Mouse (Mus musculus) midbrain, embryonic 16.5 days (tissue): ENCODE measurements around the gene Art2b. TPM values are rescaled to one million over a fixed set of nuclear protein-coding genes. Genes with fewer than 3 reads are reported as not detected.

Experiments
- ATAC-seq: fragments of 200-750 bp; cut with Nextera tagmentation; 2 replicates; pipeline ENCODE4 v1.8.0; 2017; ENCODE audit warnings: moderate TSS enrichment
- H3K27ac ChIP-seq: fragments of 300-500 bp; sonication (generic); 2 replicates; pipeline ENCODE4 v1.5.1; 2014; ENCODE audit warnings: mild to moderate bottlenecking, low read length, mixed read lengths
- H3K27me3 ChIP-seq: fragments of 300-500 bp; sonication (generic); 2 replicates; pipeline ENCODE4 v1.6.1; 2014; ENCODE audit warnings: low read depth, low read length, mixed read lengths; ENCODE audit not compliant: control insufficient read depth, insufficient read depth
- H3K36me3 ChIP-seq: fragments of 300-500 bp; sonication (generic); 2 replicates; pipeline ENCODE4 v1.6.1; 2014; ENCODE audit warnings: mild to moderate bottlenecking, low read length, moderate library complexity, mixed read lengths; ENCODE audit not compliant: control insufficient read depth, insufficient read depth
- H3K4me1 ChIP-seq: fragments of 300-500 bp; sonication (generic); 2 replicates; pipeline ENCODE4 v1.6.1; 2014; ENCODE audit warnings: mild to moderate bottlenecking, low read length, mixed read lengths; ENCODE audit not compliant: control insufficient read depth, insufficient read depth
- H3K4me2 ChIP-seq: fragments of 300-500 bp; sonication (generic); 2 replicates; pipeline ENCODE4 v1.6.1; 2014; ENCODE audit warnings: mild to moderate bottlenecking, low read length, mixed read lengths
- H3K4me3 ChIP-seq: fragments of 300-500 bp; sonication (generic); 2 replicates; pipeline ENCODE4 v1.5.1; 2014; ENCODE audit warnings: low read depth, mild to moderate bottlenecking, low read length, moderate library complexity, mixed read lengths
- H3K9ac ChIP-seq: fragments of 300-500 bp; sonication (generic); 2 replicates; pipeline ENCODE4 v1.6.1; 2014; ENCODE audit warnings: low read depth, low read length, mixed read lengths
- H3K9me3 ChIP-seq: fragments of 300-500 bp; sonication (generic); replicated peaks from 2 replicates; pipeline ENCODE4 v1.6.1; 2014; ENCODE audit warnings: mild to moderate bottlenecking, low read length, mixed read lengths; ENCODE audit not compliant: control insufficient read depth, poor library complexity, severe bottlenecking
- WGBS: fragments of 180-500 bp; shearing (Covaris S2); extraction: QIAGEN DNeasy Blood & Tissue Kit; methylation state at CpG from one replicate; pipeline ENCODE4 v1.1.7; 2014; 5-methylcytosine and 5-hydroxymethylcytosine counted together
- polyA plus RNA-seq: library from polyadenylated mRNA; unstranded; fragments of >200 nt; fragmentation: Nextera tagmentation; extraction: Ambion mirVana; gene quantifications from 2 replicates; pipeline ENCODE4 v1.2.1, GENCODE M21; 2015

The Art2b gene
- polyA plus RNA-seq, 1 experiment from 2014 or later: not detected

DNA sequence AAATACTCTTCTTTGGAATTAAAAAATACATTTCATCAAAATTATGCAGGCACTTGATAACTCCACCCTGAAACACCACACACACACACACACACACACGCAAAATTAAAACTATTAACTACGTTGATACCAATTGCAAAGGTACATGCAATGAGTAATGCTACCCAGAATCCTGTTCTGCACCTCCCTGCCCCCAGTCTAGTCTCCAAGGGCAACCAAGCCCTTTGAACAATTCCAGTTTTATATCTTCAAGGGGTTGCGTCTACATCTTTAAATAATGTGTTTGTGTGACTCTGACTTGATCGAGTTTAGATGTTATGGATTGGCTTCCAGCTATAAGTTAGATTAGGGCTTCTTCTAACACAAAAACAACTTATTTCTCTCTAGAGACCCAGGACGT, 49.9 kb downstream of the Art2b start:
- no peak overlapping the region for H3K27ac ChIP-seq
- H3K36me3 ChIP-seq: no peaks in the 10 kb centered on the region
- H3K27me3 ChIP-seq: no peaks in the 10 kb centered on the region
- H3K4me3 ChIP-seq: no peak overlapping the region
- H3K9ac ChIP-seq: no peak overlapping the region
- H3K4me2 ChIP-seq: no peak overlapping the region
- peaks cover 7% of the 10 kb centered on the region; the same call in 1 of the 2 replicates for H3K4me1 ChIP-seq
- WGBS: 67% methylated on average over 5 of the region's 5 CpGs
- no peaks in the 10 kb centered on the region for H3K9me3 ChIP-seq
- no peak for ATAC-seq

DNA sequence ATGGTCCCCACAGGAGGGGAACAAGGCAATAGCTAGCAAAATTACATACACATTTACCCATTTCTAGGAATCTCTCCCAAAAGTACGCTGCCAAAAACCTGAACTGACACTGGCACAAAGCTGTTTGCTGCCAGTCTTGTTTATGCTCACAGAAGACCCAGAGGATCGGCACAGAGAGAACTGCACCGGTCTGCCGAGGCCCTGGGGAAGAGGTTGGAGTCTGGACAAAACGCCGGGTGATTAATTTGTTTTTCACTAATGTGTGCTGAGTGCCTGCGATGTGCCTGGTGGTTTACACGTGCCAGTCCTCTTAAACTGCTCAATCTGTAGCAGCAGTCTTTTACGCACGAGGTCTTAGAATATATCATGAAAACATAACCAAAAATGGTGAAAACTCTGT, 50.3 kb downstream of the Art2b start:
- H3K4me1 ChIP-seq: peaks cover 7% of the 10 kb centered on the region; the same call in 1 of the 2 replicates
- H3K9ac ChIP-seq: no peak overlapping the region
- ATAC-seq: no peak
- no peaks in the 10 kb centered on the region for H3K36me3 ChIP-seq
- H3K27ac ChIP-seq: no peak overlapping the region
- no peaks in the 10 kb centered on the region for H3K9me3 ChIP-seq
- H3K4me2 ChIP-seq: no peak overlapping the region
- no peak overlapping the region for H3K4me3 ChIP-seq
- WGBS: 63% methylated on average over 10 of the region's 10 CpGs
- H3K27me3 ChIP-seq: no peaks in the 10 kb centered on the region

DNA sequence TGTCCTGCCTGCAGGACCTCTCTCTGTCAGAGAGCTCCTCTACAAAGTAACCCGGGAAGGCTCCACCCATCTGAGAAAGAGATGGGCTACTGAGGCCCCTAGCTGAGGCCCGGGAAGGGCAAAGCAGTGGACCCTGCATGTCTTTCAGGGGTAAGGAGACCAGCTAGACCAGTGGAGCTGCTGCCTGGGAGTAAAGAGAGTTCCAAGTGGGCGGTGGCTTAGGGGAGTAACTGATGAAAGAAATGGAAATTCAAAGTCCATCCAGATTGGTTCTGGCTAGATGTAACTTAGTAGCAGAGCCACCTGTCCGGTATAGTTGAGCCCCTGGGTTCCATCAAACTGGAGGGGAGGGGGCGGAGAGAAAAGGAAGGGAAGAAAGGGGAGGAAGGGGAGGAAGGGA, 51.0 kb downstream of the Art2b start:
- H3K27me3 ChIP-seq: no peaks in the 10 kb centered on the region
- no peak overlapping the region for H3K27ac ChIP-seq
- H3K36me3 ChIP-seq: no peaks in the 10 kb centered on the region
- no peaks in the 10 kb centered on the region for H3K9me3 ChIP-seq
- H3K4me1 ChIP-seq: peaks cover 7% of the 10 kb centered on the region; the same call in 1 of the 2 replicates
- H3K9ac ChIP-seq: no peak overlapping the region
- H3K4me2 ChIP-seq: no peak overlapping the region
- 30% methylated on average over 5 of the region's 5 CpGs for WGBS
- no peak for ATAC-seq
- H3K4me3 ChIP-seq: no peak overlapping the region

Other genes with a start within 250 kb of the Art2b start
- 8.8 and 11.4 TPM in 2 replicates for gene Arap1, start 237.5 kb downstream of the Art2b start, polyA plus RNA-seq
- 0.65 and 0.69 TPM in 2 replicates for gene Gm45837, start 174.7 kb downstream of the Art2b start, polyA plus RNA-seq
- gene Pde2a, start 163.9 kb downstream of the Art2b start, polyA plus RNA-seq: 31.6 and 35.5 TPM in 2 replicates
- 43.0 and 46.5 TPM in 2 replicates for gene Clpb, start 78.0 kb upstream of the Art2b start, polyA plus RNA-seq
- 0.21 TPM in 1 of 2 replicates, not detected in the other for gene Phox2a, start 232.7 kb upstream of the Art2b start, polyA plus RNA-seq